Mouse (Mus musculus): Measurements from ENCODE around the gene Clcn6. TPM values are rescaled to one million over a fixed set of nuclear protein-coding genes. Genes with fewer than 3 reads are reported as not detected.

Gene Clcn6
- total RNA-seq, 1 experiment = 32.5 TPM

DNA sequence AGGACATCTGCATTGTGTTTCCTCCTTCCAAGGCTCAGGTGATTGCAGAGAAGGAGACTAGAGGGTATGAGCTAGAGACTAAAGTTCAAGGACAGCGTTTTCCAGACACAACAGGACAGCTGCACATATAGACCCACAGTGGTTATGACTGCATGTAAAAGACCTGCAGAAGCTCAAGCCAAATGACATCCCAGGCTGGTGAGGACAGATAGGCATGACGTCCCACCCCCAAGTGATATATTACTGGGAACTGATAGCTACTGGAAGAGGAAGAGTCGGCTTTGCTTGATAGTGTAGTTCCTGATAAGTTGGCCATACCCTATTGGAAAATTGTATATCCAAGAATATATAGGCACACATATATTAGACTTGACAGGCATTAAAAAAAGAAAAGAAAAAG, 62.4 kb downstream of the Clcn6 start:
- TF ChIP-seq ZC3H11A (IDR thresholded peaks at IDR 0.05; ENCODE audit: borderline replicate concordance, low read depth, low read length) = no peak
- no peak for TF ChIP-seq MAFK (IDR thresholded peaks at IDR 0.05; ENCODE audit: insufficient read depth, low read depth, low read length)
- DNase-seq (ENCODE audit: low read depth, low spot score) = no peak
- in situ Hi-C loops (cut with MboI; ENCODE audit: low sequenced_read_pairs in 2 of 2, unreplicated experiment in 2 of 2) = no loop called here

DNA sequence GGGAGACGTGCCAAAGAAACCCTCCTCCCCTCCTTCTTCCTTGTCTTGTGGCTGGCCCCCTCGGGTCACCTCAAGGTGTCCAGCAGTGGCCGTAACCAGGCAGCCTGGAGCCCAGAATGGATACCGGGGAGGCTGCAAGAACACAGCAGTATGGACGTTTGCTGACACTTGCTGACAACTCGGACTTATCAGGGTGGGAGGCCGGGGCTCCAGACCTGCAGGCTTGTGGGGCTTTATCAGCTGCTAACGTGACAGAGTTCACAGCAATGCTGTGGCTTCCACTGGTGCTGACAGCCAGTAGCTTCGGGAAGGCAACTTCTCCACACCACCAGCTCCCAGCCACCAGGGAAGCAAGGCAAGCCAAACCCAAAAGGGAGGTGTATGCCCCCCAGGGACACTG, 69.3 kb downstream of the Clcn6 start:
- H3K4me3 ChIP-seq (ENCODE audit: insufficient read depth in 1 of 2, low read depth in 1 of 2, low read length in 2 of 2, poor library complexity in 1 of 2, severe bottlenecking in 1 of 2) = no peak overlapping the region
- no peak overlapping the region for H3K27ac ChIP-seq (ENCODE audit: insufficient read depth, low read depth, low read length, poor library complexity, severe bottlenecking)
- in situ Hi-C loops (cut with MboI; ENCODE audit: low sequenced_read_pairs in 2 of 2, unreplicated experiment in 2 of 2) = no loop called here
- H3K9me3 ChIP-seq (ENCODE audit: control insufficient read depth, insufficient read depth, low read depth, low read length) = no peaks in the 10 kb centered on the region
- no peak overlapping the region for H3K9ac ChIP-seq (ENCODE audit: insufficient read depth, low read depth, low read length, poor library complexity, severe bottlenecking)
- DNase-seq (ENCODE audit: low read depth, low spot score) = no peak
- H3K4me1 ChIP-seq (ENCODE audit: control insufficient read depth in 2 of 2, insufficient read depth in 2 of 2, low read length in 2 of 2, poor library complexity in 1 of 2) = peaks cover 0 to 2% of the 10 kb centered on the region in 2 experiments; a peak in 1 of 4 replicates
- TF ChIP-seq ZC3H11A (IDR thresholded peaks at IDR 0.05; ENCODE audit: borderline replicate concordance, low read depth, low read length) (no peak), MAFK (IDR thresholded peaks at IDR 0.05; ENCODE audit: insufficient read depth, low read depth, low read length) (no peak), HCFC1 (IDR thresholded peaks at IDR 0.05; ENCODE audit: borderline replicate concordance, insufficient read depth, low read length) (no peak), CHD2 (IDR thresholded peaks at IDR 0.05; ENCODE audit: low read depth, low read length) (no peak), ZNF384 (IDR thresholded peaks at IDR 0.05; ENCODE audit: low read depth, low read length) (no peak)
- no peaks in the 10 kb centered on the region for H3K36me3 ChIP-seq (ENCODE audit: control insufficient read depth, insufficient read depth, low read length, poor library complexity, severe bottlenecking)

More for the DNA sequence above, 62.4 kb downstream of the Clcn6 start:
- no peaks in the 10 kb centered on the region for H3K4me1 ChIP-seq (ENCODE audit: control insufficient read depth in 2 of 2, insufficient read depth in 2 of 2, low read length in 2 of 2, poor library complexity in 1 of 2)
- no peak overlapping the region for H3K9ac ChIP-seq (ENCODE audit: insufficient read depth, low read depth, low read length, poor library complexity, severe bottlenecking)
- no peak overlapping the region for H3K4me3 ChIP-seq (ENCODE audit: insufficient read depth in 1 of 2, low read depth in 1 of 2, low read length in 2 of 2, poor library complexity in 1 of 2, severe bottlenecking in 1 of 2)
- no peaks in the 10 kb centered on the region for H3K36me3 ChIP-seq (ENCODE audit: control insufficient read depth, insufficient read depth, low read length, poor library complexity, severe bottlenecking)
- no peak overlapping the region for H3K27ac ChIP-seq (ENCODE audit: insufficient read depth, low read depth, low read length, poor library complexity, severe bottlenecking)
- H3K9me3 ChIP-seq (ENCODE audit: control insufficient read depth, insufficient read depth, low read depth, low read length) = no peaks in the 10 kb centered on the region

DNA sequence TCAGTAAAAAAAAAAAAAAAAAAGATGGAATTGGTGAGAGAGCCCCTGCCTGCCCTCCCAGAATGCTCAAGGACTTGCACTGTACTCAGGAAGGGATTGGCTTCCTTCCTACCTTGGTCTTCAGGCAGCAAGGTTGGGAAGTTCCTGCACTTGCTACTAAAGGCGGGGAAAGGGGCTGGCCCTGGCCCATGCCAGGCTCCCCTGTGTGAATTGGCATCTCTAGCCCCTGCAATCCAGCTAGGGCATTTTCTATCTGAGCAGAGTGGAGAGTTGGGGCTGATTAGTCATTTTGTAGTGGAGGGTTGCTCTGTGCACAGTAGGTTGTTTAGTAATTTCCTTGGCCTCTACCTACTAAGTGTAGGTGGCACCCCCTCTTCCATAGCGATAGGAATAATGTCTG, 69.8 kb downstream of the Clcn6 start:
- no peak for TF ChIP-seq ZNF384 (IDR thresholded peaks at IDR 0.05; ENCODE audit: low read depth, low read length)
- no peak for TF ChIP-seq MAFK (IDR thresholded peaks at IDR 0.05; ENCODE audit: insufficient read depth, low read depth, low read length)
- TF ChIP-seq CHD2 (IDR thresholded peaks at IDR 0.05; ENCODE audit: low read depth, low read length) = no peak
- no peak for TF ChIP-seq HCFC1 (IDR thresholded peaks at IDR 0.05; ENCODE audit: borderline replicate concordance, insufficient read depth, low read length)
- no peak for TF ChIP-seq ZC3H11A (IDR thresholded peaks at IDR 0.05; ENCODE audit: borderline replicate concordance, low read depth, low read length)
- Histone ChIP-seq H3K9ac (ENCODE audit: insufficient read depth, low read depth, low read length, poor library complexity, severe bottlenecking) (no peak overlapping the region), H3K36me3 (ENCODE audit: control insufficient read depth, insufficient read depth, low read length, poor library complexity, severe bottlenecking) (no peaks in the 10 kb centered on the region), H3K27ac (ENCODE audit: insufficient read depth, low read depth, low read length, poor library complexity, severe bottlenecking) (no peak overlapping the region), H3K4me1 (ENCODE audit: control insufficient read depth in 2 of 2, insufficient read depth in 2 of 2, low read length in 2 of 2, poor library complexity in 1 of 2) (peaks cover 0 to 2% of the 10 kb centered on the region in 2 experiments; a peak in 1 of 4 replicates), H3K4me3 (ENCODE audit: insufficient read depth in 1 of 2, low read depth in 1 of 2, low read length in 2 of 2, poor library complexity in 1 of 2, severe bottlenecking in 1 of 2) (no peak overlapping the region), H3K9me3 (ENCODE audit: control insufficient read depth, insufficient read depth, low read depth, low read length) (no peaks in the 10 kb centered on the region)
- no peak for DNase-seq (ENCODE audit: low read depth, low spot score)
- in situ Hi-C loops (cut with MboI; ENCODE audit: low sequenced_read_pairs in 2 of 2, unreplicated experiment in 2 of 2) = no loop called here

DNA sequence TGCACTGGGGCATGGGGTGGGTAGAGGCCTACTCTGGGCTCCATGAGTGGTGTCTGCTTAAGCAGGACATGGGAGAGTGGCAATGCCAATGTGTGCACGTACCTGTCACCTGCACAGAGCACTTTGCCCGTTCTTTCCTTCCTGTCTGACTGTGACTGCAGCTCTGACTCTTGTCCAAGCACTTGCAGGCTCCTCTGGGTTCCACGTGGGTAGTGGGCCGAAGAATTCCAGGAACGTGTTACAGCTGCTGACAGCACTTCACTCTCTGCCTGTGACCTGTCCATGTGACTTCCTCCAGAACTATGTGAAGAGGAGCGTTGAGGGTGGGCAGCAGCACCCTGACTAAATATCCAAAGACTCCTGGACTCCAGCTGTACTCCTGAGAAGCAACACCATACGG, 72.9 kb downstream of the Clcn6 start:
- no peak for TF ChIP-seq CHD2 (IDR thresholded peaks at IDR 0.05; ENCODE audit: low read depth, low read length)
- TF ChIP-seq ZNF384 (IDR thresholded peaks at IDR 0.05; ENCODE audit: low read depth, low read length) = no peak
- no peak for TF ChIP-seq ZC3H11A (IDR thresholded peaks at IDR 0.05; ENCODE audit: borderline replicate concordance, low read depth, low read length)
- TF ChIP-seq HCFC1 (IDR thresholded peaks at IDR 0.05; ENCODE audit: borderline replicate concordance, insufficient read depth, low read length) = no peak
- no peak for TF ChIP-seq MAFK (IDR thresholded peaks at IDR 0.05; ENCODE audit: insufficient read depth, low read depth, low read length)
- H3K4me3 ChIP-seq (ENCODE audit: insufficient read depth in 1 of 2, low read depth in 1 of 2, low read length in 2 of 2, poor library complexity in 1 of 2, severe bottlenecking in 1 of 2) = no peak overlapping the region
- no peak overlapping the region for H3K9ac ChIP-seq (ENCODE audit: insufficient read depth, low read depth, low read length, poor library complexity, severe bottlenecking)
- no peaks in the 10 kb centered on the region for H3K36me3 ChIP-seq (ENCODE audit: control insufficient read depth, insufficient read depth, low read length, poor library complexity, severe bottlenecking)
- H3K27ac ChIP-seq (ENCODE audit: insufficient read depth, low read depth, low read length, poor library complexity, severe bottlenecking) = no peak overlapping the region
- H3K9me3 ChIP-seq (ENCODE audit: control insufficient read depth, insufficient read depth, low read depth, low read length) = no peaks in the 10 kb centered on the region
- DNase-seq (ENCODE audit: low read depth, low spot score) = no peak
- in situ Hi-C loops (cut with MboI; ENCODE audit: low sequenced_read_pairs in 2 of 2, unreplicated experiment in 2 of 2) = no loop called here
- peaks cover 0 to 2% of the 10 kb centered on the region in 2 experiments; a peak in 1 of 4 replicates for H3K4me1 ChIP-seq (ENCODE audit: control insufficient read depth in 2 of 2, insufficient read depth in 2 of 2, low read length in 2 of 2, poor library complexity in 1 of 2)

DNA sequence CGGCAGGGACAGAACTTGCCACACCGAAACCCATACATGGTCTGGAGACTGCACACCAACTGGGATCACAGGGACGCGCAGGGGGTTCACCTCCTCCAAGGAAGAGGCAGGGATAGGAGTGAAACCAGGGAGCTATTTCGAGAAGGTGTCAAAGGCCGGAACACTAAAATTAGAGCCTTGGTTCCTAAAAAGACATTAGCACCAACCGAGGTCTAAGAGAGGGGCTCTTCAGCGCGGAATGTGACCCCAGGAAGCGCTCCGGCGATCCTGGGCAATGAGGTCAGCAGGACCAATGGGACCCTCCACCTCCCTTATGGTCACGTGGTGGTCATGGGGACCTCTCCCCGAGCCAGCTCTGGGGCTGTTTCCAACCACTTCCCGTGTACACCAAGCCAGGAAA, 75.0 kb downstream of the Clcn6 start:
- no peak overlapping the region for H3K4me3 ChIP-seq (ENCODE audit: insufficient read depth in 1 of 2, low read depth in 1 of 2, low read length in 2 of 2, poor library complexity in 1 of 2, severe bottlenecking in 1 of 2)
- H3K36me3 ChIP-seq (ENCODE audit: control insufficient read depth, insufficient read depth, low read length, poor library complexity, severe bottlenecking) = no peaks in the 10 kb centered on the region
- TF ChIP-seq ZNF384 (IDR thresholded peaks at IDR 0.05; ENCODE audit: low read depth, low read length) (no peak), CHD2 (IDR thresholded peaks at IDR 0.05; ENCODE audit: low read depth, low read length) (no peak), HCFC1 (IDR thresholded peaks at IDR 0.05; ENCODE audit: borderline replicate concordance, insufficient read depth, low read length) (no peak), ZC3H11A (IDR thresholded peaks at IDR 0.05; ENCODE audit: borderline replicate concordance, low read depth, low read length) (no peak), MAFK (IDR thresholded peaks at IDR 0.05; ENCODE audit: insufficient read depth, low read depth, low read length) (no peak)
- no peak overlapping the region for H3K27ac ChIP-seq (ENCODE audit: insufficient read depth, low read depth, low read length, poor library complexity, severe bottlenecking)
- no peaks in the 10 kb centered on the region for H3K9me3 ChIP-seq (ENCODE audit: control insufficient read depth, insufficient read depth, low read depth, low read length)
- H3K4me1 ChIP-seq (ENCODE audit: control insufficient read depth in 2 of 2, insufficient read depth in 2 of 2, low read length in 2 of 2, poor library complexity in 1 of 2) = no peaks in the 10 kb centered on the region
- in situ Hi-C loops (cut with MboI; ENCODE audit: low sequenced_read_pairs in 2 of 2, unreplicated experiment in 2 of 2) = no loop called here
- DNase-seq (ENCODE audit: low read depth, low spot score) = no peak
- H3K9ac ChIP-seq (ENCODE audit: insufficient read depth, low read depth, low read length, poor library complexity, severe bottlenecking) = no peak overlapping the region
